Mouse (Mus musculus) layer of hippocampus, adult 9-11 months (tissue): ENCODE measurements at regions not wholly inside any gene's neighbourhood (a gene's known extent, or its start where the extent isn't known, plus 50 kb on each side); places are given as distances from the start of the nearest gene placed in this dataset.

ENCODE experiments used
- DNase-seq: peaks from one replicate; pipeline ENCODE4 v3.0.0; 2022

GRCm38 (mm10) chr1:109081337-109081736, 900.9 kb upstream of the Cdh7 start:
- DNase-seq = no peak

- DNase-seq = peak; percentile 2
Measured at GRCm38 (mm10) chr1:109086110-109086509, 896.1 kb upstream of the Cdh7 start.

GRCm38 (mm10) chr1:109105073-109105472, 877.2 kb upstream of the Cdh7 start:
- DNase-seq = no peak
